Mouse (Mus musculus): ENCODE measurements around the gene Pir. TPM values are rescaled to one million over a fixed set of nuclear protein-coding genes. Genes with fewer than 3 reads are reported as not detected.

The Pir gene
- total and polyA plus RNA-seq, 2 experiments from 2014 or later: 0.94 to 7.8 TPM

DNA sequence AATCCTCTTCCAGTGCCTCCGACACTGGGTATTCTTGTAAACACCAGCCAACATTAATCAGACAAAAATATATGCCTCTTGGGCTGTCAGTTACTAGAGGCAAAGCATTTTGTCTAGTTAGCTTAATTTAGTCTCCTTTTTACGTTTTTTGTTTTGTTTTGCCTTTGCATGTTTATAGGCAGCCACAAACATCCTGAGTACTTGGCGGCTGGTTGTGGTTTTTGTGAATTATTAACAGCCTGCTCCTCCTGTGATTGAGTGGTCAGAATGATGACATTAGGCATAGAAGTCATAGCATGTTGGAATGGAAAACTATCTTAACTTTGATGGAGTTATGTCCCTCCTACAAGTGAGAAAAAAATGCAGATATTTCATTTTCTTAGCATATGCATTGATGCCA, 101.4 kb downstream of the Pir start:
- H3K4me2 ChIP-seq (ENCODE audit: low read depth, low read length): no peak overlapping the region
- no peaks in the 10 kb centered on the region for H3K27me3 ChIP-seq (ENCODE audit: insufficient read depth, low read length)
- no peaks in the 10 kb centered on the region for H3K4me1 ChIP-seq (ENCODE audit: insufficient read depth, low read length)
- no peak overlapping the region for H3K9ac ChIP-seq (replicated peaks; ENCODE audit: low read length)
- no peaks in the 10 kb centered on the region for H3K9me3 ChIP-seq (ENCODE audit: low read length)
- WGBS: 83% methylated on average over 3 of the region's 3 CpGs
- H3K36me3 ChIP-seq (ENCODE audit: insufficient read depth, low read length): no peaks in the 10 kb centered on the region
- ATAC-seq (no peak), DNase-seq (ENCODE audit: low spot score) (no peak)
- no peak overlapping the region for H3K4me3 ChIP-seq (ENCODE audit: low read length)
- no peak for TF ChIP-seq CTCF (IDR thresholded peaks at IDR 0.05; ENCODE audit: low read depth)
- no peak overlapping the region for H3K27ac ChIP-seq

DNA sequence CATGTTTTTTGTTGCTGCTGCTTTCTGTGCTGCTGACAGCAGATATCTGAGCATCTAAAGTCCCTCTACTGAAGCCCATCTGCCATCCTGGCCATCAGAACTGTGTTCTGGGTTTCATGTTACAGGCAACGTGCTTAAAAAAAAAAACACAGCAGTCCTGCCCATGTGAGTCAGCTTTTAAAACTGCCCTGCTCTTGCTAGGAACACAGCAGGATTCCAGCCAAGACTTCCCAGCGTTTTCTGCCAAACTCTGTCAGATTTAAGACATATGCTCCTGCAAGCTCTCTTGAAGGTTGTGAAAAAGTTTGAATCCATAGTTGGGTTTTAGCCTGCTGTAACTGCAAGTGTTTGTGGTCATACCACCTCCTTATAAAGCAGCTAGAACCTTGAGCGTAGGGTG, 103.9 kb downstream of the Pir start, which contains the start of gene Vegfd:
TSS of gene Vegfd (plus strand) at position 298 of the 400 bp plus-strand sequence.
- ATAC-seq: no peak
- Histone ChIP-seq H3K9me3 (ENCODE audit: low read length) (no peaks in the 10 kb centered on the region), H3K4me1 (ENCODE audit: insufficient read depth, low read length) (no peaks in the 10 kb centered on the region), H3K9ac (replicated peaks; ENCODE audit: low read length) (no peak within 1 kb of the TSS), H3K4me3 (ENCODE audit: low read length) (no peak within 1 kb of the TSS), H3K36me3 (ENCODE audit: insufficient read depth, low read length) (no peaks in the 10 kb centered on the region), H3K4me2 (ENCODE audit: low read depth, low read length) (no peak within 1 kb of the TSS), H3K27ac (no peak within 1 kb of the TSS), H3K27me3 (ENCODE audit: insufficient read depth, low read length) (no peaks in the 10 kb centered on the region)
- peak; percentile 1 for DNase-seq (ENCODE audit: low spot score)
- no peak for TF ChIP-seq CTCF (IDR thresholded peaks at IDR 0.05; ENCODE audit: low read depth)
- WGBS: 43% methylated on average over 3 of the region's 3 CpGs

DNA sequence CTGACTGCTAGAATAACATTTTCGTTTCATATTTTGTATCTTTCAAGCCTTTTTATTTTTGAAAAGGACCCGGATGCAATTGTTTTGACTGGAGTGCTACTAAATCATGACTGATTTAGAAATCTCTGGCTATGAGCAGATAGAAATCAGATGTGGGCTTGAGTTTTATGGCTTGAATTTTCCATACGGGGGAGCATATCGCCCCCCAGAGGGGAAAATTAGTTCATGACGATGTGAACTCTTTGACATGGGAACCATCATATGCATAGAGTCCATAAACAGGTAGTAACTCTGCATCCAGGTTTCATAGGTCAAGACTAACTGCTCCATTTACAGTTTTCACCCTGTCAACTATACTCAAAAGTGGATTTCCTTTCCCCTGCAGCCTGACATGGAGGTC, 105.4 kb downstream of the Pir start:
- Histone ChIP-seq H3K27ac (no peak overlapping the region), H3K27me3 (ENCODE audit: insufficient read depth, low read length) (no peaks in the 10 kb centered on the region), H3K4me2 (ENCODE audit: low read depth, low read length) (no peak overlapping the region), H3K4me3 (ENCODE audit: low read length) (no peak overlapping the region), H3K4me1 (ENCODE audit: insufficient read depth, low read length) (no peaks in the 10 kb centered on the region), H3K9ac (replicated peaks; ENCODE audit: low read length) (no peak overlapping the region), H3K36me3 (ENCODE audit: insufficient read depth, low read length) (no peaks in the 10 kb centered on the region), H3K9me3 (ENCODE audit: low read length) (no peaks in the 10 kb centered on the region)
- no peak for DNase-seq (ENCODE audit: low spot score)
- no peak for ATAC-seq
- TF ChIP-seq CTCF (IDR thresholded peaks at IDR 0.05; ENCODE audit: low read depth): 0 out of 2 replicates have a peak, but pooled peaks have one; percentile 4
- 56% methylated on average over 5 of the region's 5 CpGs for WGBS

DNA sequence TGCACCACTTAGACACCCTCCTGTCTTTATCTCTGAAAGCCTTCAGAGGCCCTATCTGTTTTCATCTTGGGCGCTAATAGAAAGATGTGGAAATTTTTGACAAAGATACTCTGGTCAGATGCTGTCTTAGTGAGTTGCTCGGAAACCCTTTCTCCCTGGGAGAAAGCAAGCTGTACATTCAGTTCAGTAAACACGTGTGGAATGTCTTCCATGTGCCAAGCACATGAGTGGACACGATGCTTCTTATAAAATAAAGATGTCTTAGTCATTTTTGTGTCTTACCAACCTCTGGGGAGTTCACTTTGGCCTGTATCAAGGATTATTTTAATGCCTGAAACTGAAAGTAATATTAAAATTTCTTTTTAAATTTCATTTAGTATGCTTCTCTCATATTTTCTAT, 110.5 kb downstream of the Pir start:
- H3K27ac ChIP-seq: no peak overlapping the region
- 73% methylated on average over 4 of the region's 4 CpGs for WGBS
- H3K27me3 ChIP-seq (ENCODE audit: insufficient read depth, low read length): no peaks in the 10 kb centered on the region
- DNase-seq (ENCODE audit: low spot score) (no peak), ATAC-seq (no peak)
- H3K4me1 ChIP-seq (ENCODE audit: insufficient read depth, low read length): no peaks in the 10 kb centered on the region
- no peak overlapping the region for H3K9ac ChIP-seq (replicated peaks; ENCODE audit: low read length)
- H3K36me3 ChIP-seq (ENCODE audit: insufficient read depth, low read length): no peaks in the 10 kb centered on the region
- H3K9me3 ChIP-seq (ENCODE audit: low read length): no peaks in the 10 kb centered on the region
- no peak for TF ChIP-seq CTCF (IDR thresholded peaks at IDR 0.05; ENCODE audit: low read depth)
- H3K4me2 ChIP-seq (ENCODE audit: low read depth, low read length): no peak overlapping the region
- no peak overlapping the region for H3K4me3 ChIP-seq (ENCODE audit: low read length)

DNA sequence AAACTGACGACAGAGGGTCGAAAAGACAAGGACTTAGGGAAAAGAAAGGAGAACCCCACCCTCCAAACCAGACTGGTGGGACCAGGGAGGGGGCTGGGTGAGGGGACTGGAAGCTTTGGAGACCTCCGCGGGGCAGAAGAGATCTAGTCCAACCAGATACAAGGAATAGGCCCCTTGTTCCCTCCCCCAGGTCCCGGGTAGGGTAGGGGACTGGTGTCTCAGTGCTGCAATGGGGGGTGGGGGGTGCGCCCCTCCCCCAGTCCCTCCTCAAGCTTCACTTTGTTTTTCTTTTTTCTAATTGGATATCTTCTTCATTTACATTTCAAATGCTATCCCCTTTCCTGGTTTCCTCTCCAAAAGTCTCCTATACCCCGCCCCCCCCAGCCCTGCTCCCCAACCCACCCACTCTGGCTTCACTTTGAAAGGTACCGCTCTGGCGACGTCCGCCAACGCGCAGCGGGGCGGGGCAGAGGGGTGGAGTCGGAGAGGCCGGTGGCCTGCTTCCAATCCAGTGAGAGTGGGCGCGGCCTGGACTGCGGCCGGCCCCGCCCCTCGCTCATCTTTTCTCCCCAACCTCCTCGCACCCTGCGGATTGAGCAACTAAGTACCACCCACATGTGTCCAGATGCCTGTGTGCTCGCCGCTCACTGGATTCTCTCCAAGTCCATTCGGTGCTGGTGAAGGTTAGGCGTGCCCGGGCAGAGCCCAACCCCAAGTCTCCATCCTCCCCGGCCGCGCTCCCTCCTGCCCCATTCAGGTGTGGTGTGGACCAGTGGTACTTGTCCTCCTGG, 112.6 kb downstream of the Pir start:
- H3K36me3 ChIP-seq (ENCODE audit: insufficient read depth, low read length): no peaks in the 10 kb centered on the region
- H3K4me1 ChIP-seq (ENCODE audit: insufficient read depth, low read length): no peaks in the 10 kb centered on the region
- no peak overlapping the region for H3K9ac ChIP-seq (replicated peaks; ENCODE audit: low read length)
- H3K27me3 ChIP-seq (ENCODE audit: insufficient read depth, low read length): no peaks in the 10 kb centered on the region
- peak overlapping the region; percentile 37 for H3K4me3 ChIP-seq (ENCODE audit: low read length)
- TF ChIP-seq CTCF (IDR thresholded peaks at IDR 0.05; ENCODE audit: low read depth): no peak
- H3K9me3 ChIP-seq (ENCODE audit: low read length): no peaks in the 10 kb centered on the region
- DNase-seq (ENCODE audit: low spot score) (peak; percentile 79), ATAC-seq (peak; percentile 98)
- no peak overlapping the region for H3K27ac ChIP-seq
- H3K4me2 ChIP-seq (ENCODE audit: low read depth, low read length): peak overlapping the region; percentile 66
- WGBS: 31% methylated on average over 33 of the region's 33 CpGs

DNA sequence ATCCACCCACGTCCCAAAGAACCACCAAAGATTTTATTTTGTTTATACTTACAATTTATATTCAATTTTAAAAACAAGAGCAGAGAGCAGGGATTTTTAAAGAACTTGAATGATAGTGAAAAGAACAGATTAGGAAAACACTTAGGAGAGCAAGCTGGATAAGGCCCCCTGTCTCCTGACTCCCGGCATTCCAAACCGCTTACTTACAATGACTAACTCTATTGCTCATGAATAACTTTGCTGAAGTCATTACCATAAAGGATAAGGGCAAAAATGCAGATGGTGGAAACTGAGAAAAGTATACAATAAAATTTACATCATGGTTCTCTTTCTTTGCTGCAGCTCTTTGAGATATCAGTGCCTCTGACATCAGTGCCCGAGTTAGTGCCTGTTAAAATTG, 124.9 kb downstream of the Pir start:
- Histone ChIP-seq H3K27me3 (ENCODE audit: insufficient read depth, low read length) (no peaks in the 10 kb centered on the region), H3K4me1 (ENCODE audit: insufficient read depth, low read length) (no peaks in the 10 kb centered on the region), H3K9me3 (ENCODE audit: low read length) (no peaks in the 10 kb centered on the region), H3K36me3 (ENCODE audit: insufficient read depth, low read length) (no peaks in the 10 kb centered on the region), H3K4me2 (ENCODE audit: low read depth, low read length) (no peak overlapping the region), H3K27ac (no peak overlapping the region), H3K9ac (replicated peaks; ENCODE audit: low read length) (no peak overlapping the region), H3K4me3 (ENCODE audit: low read length) (no peak overlapping the region)
- no peak for TF ChIP-seq CTCF (IDR thresholded peaks at IDR 0.05; ENCODE audit: low read depth)
- ATAC-seq: no peak
- DNase-seq (ENCODE audit: low spot score): no peak
- 80% methylated on average over 4 of the region's 4 CpGs for WGBS

DNA sequence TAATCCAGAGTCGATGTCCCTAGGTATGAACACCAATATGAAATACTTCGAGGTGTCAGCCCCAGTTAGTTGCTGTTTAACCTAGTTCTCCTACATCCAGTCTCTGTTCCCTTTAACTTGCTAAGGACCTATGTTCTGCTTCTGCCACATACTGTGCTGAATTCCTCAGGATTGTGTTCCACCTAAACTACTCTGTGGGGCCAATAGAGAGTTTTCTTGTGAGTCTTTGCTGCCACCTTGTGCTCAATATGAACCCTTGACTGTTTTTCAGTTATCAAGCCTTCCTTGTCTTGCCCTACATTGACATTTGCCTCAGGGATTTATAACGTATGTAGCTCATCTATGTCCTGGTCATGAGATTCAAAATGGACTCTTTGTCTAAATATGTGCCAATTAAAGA, 129.3 kb downstream of the Pir start:
- no peak overlapping the region for H3K4me2 ChIP-seq (ENCODE audit: low read depth, low read length)
- H3K4me3 ChIP-seq (ENCODE audit: low read length): no peak overlapping the region
- no peaks in the 10 kb centered on the region for H3K36me3 ChIP-seq (ENCODE audit: insufficient read depth, low read length)
- H3K4me1 ChIP-seq (ENCODE audit: insufficient read depth, low read length): no peaks in the 10 kb centered on the region
- TF ChIP-seq CTCF (IDR thresholded peaks at IDR 0.05; ENCODE audit: low read depth): peak; percentile 60
- H3K27me3 ChIP-seq (ENCODE audit: insufficient read depth, low read length): no peaks in the 10 kb centered on the region
- H3K9me3 ChIP-seq (ENCODE audit: low read length): no peaks in the 10 kb centered on the region
- no peak overlapping the region for H3K9ac ChIP-seq (replicated peaks; ENCODE audit: low read length)
- no peak overlapping the region for H3K27ac ChIP-seq
- DNase-seq (ENCODE audit: low spot score): peak; percentile 50
- 0 out of 2 replicates have a peak, but pooled peaks have one; percentile 38 for ATAC-seq
- WGBS: 60% methylated on average over 3 of the region's 3 CpGs
